Mouse (Mus musculus): ENCODE data around the gene Zfp866.
A peak's percentile ranks its signal among the peaks of the same experiment; 100 is the strongest.

Gene Zfp866

DNA sequence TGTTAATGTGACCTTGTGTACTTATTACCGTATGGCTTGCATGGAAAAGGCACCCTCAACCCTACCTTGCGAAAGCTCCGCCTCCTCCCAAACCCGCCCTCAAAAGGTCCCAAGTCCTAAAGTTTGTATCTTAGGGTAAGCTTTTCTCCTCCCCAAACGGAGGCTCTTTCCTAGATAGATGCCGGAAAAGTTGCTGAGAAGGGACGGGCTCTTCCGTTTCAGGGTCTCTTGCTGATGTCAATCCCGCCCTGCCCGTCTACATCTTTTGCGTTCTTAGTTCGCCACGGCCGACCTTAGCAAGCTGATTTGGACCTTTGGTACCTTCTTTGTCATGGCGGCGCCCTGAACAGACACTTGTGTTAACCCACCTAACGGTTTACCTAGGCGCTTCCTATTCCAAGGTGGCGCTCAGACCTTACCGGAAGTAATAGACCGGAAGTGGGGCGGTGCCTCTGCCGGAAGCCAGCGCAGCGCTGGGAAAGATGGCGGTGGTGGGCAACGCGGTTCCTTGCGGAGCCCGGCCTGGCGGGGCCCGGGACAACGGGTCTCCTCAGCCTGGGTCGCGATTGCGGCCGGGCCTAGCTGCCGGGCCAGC is at the start of gene Zfp866, which contains the start of gene Atp13a1:
Gene Zfp866 (minus strand): TSS at position 406 of the 595 bp plus-strand sequence.
Gene Atp13a1 (plus strand): TSS at position 391 of the 595 bp plus-strand sequence.
- DNase-seq (ENCODE audit: low spot score in 2 of 2) = peak; percentile 93

DNA sequence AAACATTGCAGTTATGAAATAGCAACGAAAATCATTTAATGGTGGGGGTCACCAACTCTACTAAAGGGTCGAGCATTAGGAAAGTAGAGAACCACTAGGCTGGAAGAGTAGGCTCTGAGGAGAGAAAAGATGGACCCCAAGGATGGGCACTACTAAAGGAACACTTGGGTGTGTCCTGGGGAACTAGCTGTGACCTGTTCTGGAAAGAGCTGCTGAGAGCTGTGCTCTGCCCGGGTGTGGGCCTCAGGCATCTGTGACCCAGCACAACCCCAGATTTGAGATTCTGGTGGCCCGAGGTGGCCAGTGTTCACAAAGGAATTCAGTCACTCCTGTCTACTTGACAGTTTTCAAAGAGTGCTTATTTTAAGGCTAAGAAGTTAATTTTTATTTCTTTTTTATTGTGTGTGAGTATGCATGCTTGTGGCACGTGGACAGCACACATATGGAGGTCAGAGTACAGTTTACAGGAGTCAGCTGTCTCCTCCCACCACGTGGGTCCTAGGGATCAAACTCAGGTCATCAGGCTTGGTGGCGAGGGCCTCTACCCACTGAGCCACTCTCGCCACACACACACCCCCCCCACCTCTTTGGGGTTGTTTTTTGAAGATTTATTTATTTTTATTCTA is 46.2 kb upstream of the Zfp866 start:
- no peak for DNase-seq (ENCODE audit: low spot score in 2 of 2)

DNA sequence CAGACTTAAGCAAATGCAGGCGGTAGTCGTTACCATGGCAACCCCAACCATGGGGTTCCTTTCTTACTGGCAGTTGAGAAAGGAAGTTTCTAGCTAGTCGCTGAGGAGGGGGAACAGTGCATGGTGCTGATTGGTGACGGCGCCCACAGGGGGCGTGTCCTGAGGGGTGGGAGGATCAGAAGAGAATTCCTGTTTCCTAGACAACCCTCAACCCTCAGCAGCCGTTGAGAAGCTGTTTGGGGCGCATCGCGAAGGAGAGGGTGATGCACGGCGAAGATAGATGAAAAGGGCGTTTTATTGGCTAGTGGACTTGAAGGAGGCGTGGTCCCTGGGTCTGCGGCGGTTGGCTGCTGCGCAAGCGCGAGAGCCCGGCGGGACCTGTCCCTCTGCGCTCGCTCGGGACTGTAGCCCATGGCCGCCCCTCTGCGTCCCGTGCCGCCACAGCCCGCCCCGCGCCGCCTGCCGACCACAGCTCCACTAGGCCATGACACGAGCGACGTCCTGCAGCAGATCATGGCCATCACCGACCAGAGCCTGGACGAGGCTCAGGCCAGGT is 41.4 kb upstream of the Zfp866 start, which contains the start of gene Pbx4:
Gene Pbx4 (plus strand): TSS at position 194 of the 556 bp plus-strand sequence.
- peak; percentile 97 to 99 for DNase-seq (ENCODE audit: low spot score in 2 of 2)

DNA sequence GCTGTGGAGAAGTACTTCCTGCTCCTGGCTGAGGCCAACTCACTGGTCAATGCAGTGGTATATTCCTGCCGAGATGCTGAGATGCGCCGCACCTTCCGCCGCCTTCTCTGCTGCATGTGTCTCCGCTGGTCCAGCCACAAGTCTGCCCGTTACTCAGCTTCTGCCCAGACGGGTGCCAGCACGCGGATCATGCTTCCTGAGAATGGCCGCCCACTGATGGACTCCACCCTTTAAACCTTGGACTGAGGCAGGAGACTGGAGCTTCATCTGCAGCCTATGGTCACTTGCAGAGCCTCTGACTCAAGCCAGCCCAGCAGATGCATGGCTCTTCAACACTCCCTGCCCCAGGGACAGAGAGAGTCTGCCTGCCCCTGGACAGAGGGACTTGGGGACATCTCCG is 35.4 kb upstream of the Zfp866 start:
- DNase-seq (ENCODE audit: low spot score in 2 of 2) = no peak

DNA sequence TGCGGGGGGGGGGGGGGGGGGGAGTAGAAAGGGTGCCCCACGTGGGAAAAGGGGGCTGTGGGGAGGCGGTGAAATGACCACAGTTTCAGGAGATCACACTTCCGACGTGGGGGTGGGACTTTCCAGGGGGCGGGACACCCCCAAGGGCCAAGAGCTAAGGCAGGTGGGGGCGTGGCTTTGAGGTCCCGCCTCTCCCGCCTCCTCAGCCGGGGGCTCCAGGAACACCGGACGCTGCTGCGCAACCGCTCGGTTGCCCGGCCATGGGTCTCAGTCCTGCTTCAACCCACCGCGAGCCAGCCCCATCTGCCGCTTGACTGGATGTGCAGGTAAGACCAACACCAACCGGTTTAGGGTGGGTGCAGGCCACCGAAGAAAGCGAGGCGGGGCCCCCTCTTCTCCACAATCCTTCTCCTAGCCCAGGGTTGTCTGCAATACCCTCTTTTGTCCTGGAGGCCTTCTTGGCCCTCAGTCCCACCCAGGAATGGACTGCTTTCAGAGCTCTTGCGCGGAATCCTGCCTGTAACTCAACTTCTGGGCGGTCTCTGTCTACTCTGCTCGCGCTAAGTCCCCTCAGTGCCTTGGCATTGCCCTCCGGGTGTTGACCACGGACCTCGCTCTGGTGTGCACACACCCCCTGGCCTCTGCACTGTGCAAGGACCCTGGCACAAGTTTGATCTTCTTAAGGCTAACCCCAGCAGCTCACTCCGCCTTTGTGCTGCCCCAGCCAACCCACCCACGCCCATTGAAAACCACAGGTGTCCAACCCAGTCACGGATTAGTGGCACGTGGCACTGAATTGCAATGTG is 31.6 kb upstream of the Zfp866 start, which contains the start of gene Lpar2:
Gene Lpar2 (plus strand): TSS at position 44 of the 806 bp plus-strand sequence.
- peak in 1 of 2 experiments; percentile 67 for DNase-seq (ENCODE audit: low spot score in 2 of 2)

DNA sequence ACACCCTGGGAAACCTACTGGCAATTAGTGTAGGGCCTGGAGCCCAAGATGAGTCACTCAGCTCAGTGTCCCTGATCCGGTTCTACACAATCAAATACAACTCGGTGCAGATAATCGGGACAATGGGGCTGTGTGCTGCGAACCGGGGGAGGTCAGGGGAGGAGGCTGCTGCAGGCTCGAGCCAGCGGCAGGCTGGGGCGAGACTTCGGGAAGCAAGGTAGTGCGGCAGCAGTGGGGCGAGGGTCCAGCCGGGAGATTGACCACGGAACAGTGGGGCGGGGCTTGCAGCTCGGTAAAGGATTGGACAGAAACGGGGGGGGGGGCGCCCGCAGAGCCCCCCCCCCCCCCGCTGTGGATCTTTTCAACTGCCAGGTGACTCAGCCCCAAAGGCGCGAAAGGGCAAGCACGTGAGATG is 31.0 kb upstream of the Zfp866 start:
- DNase-seq (ENCODE audit: low spot score in 2 of 2) = peak in 1 of 2 experiments; percentile 60

DNA sequence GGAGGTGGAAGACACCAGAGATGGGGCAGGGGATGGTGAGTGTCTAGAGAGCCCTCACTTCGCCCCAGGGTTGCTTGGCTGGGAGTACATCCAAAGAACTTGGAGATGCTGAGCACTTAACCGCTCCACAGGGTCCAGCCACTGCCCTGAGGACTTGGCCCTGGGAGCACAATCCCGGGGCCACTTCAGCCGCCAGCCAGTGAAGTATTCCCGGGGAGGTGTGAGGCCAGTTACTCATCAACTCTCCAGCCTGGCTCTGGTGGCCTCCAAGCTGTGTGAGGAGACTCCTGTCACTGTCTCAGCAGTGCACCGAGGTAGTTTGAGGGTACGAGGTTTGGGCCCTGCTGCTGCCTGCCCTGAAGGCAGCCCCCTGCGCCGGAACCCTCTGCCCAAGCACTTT is 29.5 kb upstream of the Zfp866 start:
- DNase-seq (ENCODE audit: low spot score in 2 of 2) = no peak

DNA sequence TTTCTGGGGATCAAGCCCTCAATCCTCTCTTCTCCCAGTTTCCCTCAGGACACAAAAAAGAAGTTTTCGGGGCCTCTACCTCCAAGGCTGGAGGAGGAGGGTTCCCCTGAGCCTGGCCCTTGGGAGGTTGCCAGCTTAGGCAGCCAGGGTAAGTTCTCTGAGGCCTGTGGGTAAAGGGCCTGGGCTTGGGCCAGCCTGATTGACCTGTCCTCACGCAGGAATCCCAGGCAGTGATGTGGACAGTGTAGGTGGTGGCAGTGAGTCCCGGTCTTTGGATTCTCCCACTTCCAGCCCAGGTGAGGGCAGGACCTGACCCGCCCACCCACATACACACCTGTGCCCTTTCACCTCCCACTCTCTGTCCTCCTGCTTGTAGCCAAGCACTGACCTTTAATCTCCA is 24.4 kb upstream of the Zfp866 start:
- no peak for DNase-seq (ENCODE audit: low spot score in 2 of 2)

DNA sequence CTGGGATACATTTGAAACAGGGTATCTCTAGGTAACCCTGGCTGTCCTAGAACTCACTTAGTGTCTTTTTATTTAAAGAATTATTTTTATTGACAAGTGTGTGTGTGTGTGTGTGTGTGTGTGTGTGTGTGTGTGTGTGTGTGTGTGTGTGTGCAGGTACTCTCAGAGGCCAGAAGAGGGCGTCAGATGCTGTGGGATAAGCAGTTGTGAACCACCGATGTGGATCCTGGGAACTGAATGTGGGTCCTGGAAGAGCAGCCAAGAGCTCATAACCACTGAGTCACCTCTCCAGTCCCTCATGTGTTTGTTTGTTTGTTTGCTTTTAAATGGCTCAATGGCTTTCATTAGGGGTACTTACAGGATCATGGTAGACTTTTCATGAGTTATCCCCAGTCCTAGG is 23.9 kb upstream of the Zfp866 start:
- no peak for DNase-seq (ENCODE audit: low spot score in 2 of 2)

DNA sequence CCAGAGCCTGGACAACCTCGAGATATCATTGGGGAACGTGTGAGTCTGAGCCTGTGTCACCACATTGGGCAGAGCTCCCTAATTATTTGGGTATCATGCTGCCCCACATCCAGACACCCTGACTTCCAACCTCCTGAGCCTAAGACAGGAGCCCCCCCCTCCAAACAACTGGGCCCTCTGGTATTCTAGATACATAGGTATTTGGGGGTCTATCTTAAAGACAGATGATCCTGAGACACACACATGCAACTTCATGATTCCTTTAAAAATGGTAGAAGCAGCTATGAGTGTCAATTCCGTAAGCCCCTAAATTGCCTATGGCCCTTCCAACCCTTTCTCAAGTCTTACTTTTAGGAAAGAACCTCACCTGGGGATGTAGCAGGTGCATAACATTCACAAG is 18.8 kb upstream of the Zfp866 start:
- DNase-seq (ENCODE audit: low spot score in 2 of 2) = peak in 1 of 2 experiments; percentile 15

DNA sequence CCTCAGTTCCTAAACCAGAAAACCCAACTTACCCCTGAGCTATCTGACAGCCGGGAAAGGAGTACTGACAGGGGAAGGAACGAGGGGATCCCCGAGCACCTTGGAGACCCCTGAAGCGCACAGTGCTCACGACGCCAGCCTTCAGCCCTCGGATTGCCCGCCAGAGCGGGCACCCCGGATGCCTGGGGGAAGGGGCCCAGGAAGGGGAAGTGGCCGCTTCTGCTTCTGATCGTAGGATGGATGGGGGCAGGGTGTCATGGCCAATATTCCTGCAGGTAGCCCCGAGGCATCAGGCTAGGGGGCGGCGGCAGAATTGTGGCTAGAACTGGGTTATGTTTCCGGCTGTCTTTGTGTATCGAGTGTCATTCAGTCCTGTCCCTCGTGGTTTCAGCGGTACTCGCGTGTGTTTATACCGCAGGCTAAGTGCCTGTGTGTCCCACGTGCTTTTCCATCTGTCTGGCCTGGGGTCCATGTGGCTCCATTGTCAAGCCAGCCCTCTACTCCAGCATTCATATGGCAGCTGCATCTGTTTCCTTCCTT is 18.0 kb upstream of the Zfp866 start:
- DNase-seq (ENCODE audit: low spot score in 2 of 2) = peak; percentile 65 to 80

DNA sequence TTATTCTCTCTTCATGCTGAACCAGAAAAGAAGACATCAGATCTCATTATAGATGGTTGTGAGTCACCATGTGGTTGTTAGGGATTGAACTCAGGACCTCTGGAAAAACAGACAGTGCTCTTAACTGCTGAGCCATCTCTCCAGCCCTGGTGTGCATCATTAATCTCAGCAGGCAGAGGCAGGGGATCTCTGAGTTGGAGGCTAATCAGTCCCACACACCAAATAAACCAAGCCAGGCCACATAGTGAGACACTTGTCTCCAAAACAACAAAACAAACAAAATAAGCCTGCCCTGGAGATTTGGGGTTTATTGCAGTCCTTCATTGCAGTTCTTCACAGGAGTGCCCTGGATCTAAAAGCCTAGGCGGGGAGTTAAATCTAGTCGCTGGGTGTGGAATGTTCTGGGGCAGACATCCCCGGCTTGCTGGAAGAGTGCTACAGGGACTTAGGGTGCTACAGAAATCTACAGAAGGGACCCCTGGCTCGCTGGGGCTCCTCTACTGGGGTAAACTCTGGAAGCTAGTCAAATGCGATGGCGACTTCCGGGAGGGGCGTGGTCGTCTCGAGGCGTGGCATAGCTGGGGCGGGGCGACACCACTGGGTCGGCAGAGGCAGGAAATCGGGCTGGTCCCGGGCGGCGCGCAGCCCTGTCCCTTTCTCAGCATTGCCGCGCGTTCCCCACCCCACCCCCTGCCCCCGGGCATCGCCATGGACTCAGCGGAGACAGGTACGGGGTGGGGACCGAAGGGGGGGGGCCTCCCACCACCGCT is 17.3 kb upstream of the Zfp866 start, which contains the start of gene Gmip:
Gene Gmip (plus strand): TSS at position 586 of the 770 bp plus-strand sequence.
- peak; percentile 75 to 78 for DNase-seq (ENCODE audit: low spot score in 2 of 2)

DNA sequence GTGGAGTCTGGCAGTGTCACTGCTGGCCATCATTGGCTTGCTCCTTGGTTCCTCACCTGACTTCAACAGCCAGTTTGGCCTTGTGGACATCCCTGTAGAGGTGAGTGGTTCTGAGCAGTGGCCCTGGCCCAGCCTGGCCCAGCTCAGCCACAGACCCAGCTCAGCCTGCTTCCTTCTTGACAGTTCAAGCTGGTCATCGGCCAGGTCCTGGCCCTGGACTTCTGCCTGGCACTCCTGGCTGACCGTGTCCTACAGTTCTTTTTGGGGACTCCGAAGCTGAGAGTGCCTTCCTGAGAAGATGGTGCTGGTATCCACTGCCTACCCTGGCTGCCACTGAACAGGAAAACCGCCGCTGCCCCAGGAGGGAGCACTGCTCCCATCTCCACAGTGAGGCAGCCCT is 16.3 kb upstream of the Zfp866 start:
- peak; percentile 30 to 36 for DNase-seq (ENCODE audit: low spot score in 2 of 2)

DNA sequence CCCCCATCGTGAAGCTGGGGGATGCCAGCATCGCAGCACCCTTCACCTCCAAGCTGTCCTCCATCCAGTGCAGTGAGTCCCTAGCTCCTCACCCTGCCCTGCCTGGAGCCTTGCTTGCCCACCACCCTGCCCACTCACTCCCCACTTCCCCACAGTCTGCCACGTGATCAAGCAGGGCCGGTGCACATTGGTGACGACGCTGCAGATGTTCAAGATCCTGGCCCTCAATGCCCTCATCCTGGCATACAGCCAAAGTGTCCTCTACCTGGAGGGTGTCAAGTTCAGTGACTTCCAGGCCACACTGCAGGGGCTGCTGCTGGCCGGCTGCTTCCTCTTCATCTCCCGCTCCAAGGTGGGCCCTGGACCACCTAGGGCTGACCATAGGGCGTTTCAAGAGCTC is 14.5 kb upstream of the Zfp866 start:
- DNase-seq (ENCODE audit: low spot score in 2 of 2) = peak in 1 of 2 experiments; percentile 26

DNA sequence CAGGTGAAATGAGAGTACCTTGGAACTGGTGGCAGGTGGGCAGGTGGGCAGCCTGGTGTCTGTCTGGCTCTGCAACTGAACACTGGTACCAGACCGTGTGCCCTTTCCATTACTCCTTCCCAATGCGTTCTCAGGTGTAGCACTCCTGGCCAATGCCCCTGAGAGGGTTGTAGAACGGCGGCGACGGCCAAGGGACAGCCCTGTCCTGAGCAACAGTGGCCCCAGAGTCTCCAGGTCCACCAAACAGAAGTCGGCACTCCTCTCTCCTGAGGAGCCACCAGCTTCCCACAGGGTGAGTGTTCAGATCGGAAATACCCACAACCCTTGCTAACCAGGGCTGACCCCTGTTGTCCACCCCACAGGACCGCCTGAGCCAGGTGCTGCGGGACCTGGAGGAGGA is 14.1 kb upstream of the Zfp866 start:
- DNase-seq (ENCODE audit: low spot score in 2 of 2) = peak; percentile 26 to 35

DNA sequence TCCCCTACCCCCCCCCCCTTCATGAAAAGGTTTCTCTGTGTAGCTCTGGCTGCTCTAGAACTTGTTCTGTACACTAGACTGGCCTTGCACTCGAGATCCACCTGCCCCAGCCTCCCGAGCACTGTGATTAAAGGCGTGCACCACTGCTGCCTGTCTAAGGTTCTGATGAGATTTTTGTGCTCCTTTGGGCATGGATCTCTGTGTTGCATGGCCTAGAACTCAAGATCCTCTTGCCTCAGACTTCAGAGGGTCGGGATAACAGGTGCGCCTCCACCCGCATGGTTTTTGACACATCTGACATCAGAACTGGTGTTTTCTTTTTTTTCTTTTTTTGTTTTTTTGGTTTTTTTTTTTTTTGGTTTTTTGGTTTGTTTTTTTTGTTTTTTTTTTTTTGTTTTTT is 13.6 kb upstream of the Zfp866 start:
- DNase-seq (ENCODE audit: low spot score in 2 of 2) = peak; percentile 18 to 19

DNA sequence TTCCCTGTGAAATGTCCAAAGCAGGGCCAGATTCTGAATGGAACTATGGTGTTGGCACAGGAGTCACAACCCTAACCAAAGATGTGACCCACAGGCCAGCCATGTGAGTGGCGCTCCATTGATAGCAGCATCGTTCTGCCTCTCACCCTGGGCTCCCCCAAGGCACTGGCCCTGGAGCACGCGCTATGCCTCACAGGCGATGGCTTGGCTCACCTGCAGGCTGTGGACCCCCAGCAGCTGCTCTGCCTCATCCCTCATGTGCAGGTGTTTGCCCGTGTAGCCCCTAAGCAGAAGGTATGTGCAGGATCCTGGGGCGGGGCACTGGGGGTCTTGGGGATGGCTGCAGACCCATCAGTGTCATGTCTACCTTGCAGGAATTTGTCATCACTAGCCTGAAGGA is 12.4 kb upstream of the Zfp866 start:
- peak; percentile 19 to 28 for DNase-seq (ENCODE audit: low spot score in 2 of 2)

DNA sequence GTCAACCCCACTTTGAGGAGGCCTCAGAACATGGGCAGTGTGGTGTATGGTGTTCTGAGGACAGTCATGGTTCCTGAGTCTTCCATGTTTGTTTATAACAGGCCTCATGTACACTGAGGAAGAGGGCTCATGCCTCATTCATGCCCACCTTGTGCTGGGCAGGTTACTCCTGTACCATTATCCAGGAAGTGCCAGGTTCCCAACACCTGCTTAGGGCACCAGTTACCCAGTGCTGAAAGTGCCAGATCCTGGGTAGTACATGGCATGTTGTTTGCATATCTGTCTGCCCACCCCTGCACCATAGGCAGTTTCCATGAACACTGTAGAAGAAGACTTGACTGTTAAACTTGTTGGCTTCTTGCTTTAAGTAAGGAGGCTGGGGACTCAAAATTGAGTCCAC is 11.2 kb upstream of the Zfp866 start:
- peak; percentile 17 to 18 for DNase-seq (ENCODE audit: low spot score in 2 of 2)

DNA sequence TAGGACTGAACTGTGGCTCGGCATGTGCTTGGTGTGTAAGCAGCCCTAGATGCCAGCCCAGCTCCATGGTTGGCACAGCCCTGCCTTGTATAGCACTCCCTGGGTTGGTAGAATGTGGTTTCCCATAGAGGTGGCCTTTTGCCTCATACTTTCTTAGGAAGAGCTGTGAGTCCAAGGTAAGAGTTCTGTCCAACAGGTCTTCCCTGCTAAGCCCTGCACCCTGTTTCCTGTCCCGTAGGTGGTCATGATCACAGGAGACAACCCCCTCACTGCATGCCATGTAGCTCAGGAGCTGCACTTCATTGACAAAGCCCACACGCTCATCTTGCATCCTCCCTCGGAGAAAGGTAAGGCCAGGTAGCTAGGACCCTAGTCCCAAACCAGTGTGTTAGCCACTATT is 10.8 kb upstream of the Zfp866 start:
- DNase-seq (ENCODE audit: low spot score in 2 of 2) = peak in 1 of 2 experiments; percentile 21

DNA sequence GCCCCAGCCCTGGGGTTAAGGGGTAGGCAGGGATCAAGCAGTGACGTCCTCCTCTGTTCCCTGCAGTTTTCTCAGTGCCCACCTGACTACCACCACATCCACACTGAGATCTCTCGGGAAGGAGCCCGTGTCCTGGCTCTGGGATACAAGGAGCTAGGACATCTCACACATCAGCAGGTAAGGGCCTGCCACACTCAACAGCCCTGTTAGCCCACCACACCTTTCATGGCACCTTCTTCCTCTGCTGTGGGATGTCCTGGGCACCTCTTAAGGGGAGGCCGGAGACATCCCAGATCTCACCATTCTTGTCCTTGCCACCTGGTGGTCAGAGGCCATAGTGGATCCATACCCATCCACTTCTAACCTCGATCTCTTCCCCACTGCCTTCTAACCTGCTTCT is 9.0 kb upstream of the Zfp866 start:
- peak; percentile 18 to 22 for DNase-seq (ENCODE audit: low spot score in 2 of 2)

DNA sequence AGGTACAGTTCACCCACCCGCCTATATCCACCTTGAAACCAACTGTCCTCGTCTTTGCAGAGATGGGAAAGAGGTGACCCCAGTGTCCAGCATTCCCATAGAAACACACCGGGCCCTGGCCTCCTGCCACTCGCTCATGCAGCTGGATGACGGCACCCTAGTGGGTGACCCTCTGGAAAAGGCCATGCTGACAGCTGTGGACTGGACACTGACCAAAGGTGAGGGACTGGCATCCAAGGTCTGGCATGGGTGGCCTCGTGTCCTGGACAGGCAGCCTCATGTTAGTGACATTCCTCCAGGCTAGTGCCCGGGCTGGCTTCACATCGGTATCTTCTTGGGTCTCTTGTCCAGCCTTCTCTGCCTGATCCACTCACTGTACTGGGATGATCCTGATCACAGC is 8.3 kb upstream of the Zfp866 start:
- DNase-seq (ENCODE audit: low spot score in 2 of 2) = peak; percentile 24 to 32

Measured in right cerebral cortex, postnatal 10 days (tissue).